Mouse (Mus musculus) E14TG2a.4 (cell line): Measurements from ENCODE around the gene Dnah6.

Experiments
- CTCF ChIP-seq: conservative IDR thresholded peaks from 2 replicates; pipeline ENCODE4 v1.5.1; 2014; ENCODE audit warnings: low read length
- NANOG ChIP-seq: IDR thresholded peaks from 2 replicates; pipeline ENCODE4 v1.6.1; 2014; ENCODE audit warnings: borderline replicate concordance, low read length, mixed read lengths

DNA sequence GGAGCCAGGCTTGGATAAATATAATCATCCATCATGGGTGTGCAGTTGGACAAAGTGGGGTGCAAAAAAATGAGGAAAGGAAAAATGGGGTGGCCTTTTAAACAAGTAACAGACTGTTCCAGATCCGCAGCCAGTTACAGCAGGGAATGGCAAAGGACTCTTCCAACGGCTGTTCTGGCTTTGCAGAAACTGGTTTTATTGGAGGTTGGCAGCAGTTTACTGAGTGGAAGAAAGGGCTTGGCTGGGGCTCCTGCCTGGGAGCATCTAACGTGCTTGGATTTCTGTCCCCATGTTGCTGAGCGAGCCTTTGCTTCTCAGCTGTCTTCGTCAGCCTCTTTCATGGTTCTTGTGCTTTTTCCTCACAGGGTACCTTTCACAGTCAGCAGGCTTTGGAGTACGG is 38.7 kb upstream of the Dnah6 start:
- TF ChIP-seq CTCF: no peak
- TF ChIP-seq NANOG: no peak
